Mouse (Mus musculus) liver (tissue): ENCODE measurements around the gene Clrn2.

Experiments
- DNase-seq: peaks from one replicate; pipeline ENCODE4 v3.0.0-alpha.2; 2020; ENCODE audit warnings: mixed read lengths

Gene Clrn2

GRCm38 (mm10) chr5:45454456-45454855, 905 bp downstream of the Clrn2 start:
- DNase-seq: no peak

DNA sequence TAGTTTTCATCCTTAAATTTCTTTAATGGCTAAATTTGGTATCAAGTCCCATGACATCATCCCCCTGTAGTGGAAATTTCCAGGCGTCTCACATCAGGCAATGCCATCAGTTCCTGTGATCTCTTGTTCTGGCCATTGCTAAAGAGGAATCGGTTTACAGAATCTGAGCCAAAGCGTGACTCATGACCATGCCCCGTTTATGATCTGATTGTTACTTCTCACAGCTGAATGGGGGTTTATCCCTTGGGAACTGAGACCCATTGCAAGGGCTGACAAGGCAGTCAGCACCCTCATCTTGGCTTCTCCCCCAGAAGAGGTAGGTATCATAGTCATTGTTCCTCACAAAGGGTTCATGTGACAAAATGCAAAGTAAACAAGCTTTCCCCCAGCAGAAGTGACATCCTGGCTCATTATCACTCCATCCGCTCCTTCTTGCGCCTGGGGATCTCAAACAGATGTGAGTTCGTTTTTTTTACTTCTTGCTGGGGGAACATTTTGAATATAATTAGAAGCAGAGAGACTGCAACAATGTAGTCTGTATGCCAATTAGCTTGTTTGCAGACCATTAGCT, 19.4 kb downstream of the Clrn2 start:
- no peak for DNase-seq

- no peak for DNase-seq
Observed at GRCm38 (mm10) chr5:45473521-45473920, 20.0 kb downstream of the Clrn2 start.

GRCm38 (mm10) chr5:45474215-45474614, 20.7 kb downstream of the Clrn2 start:
- DNase-seq: peak; percentile 10

GRCm38 (mm10) chr5:45474758-45475157, 21.2 kb downstream of the Clrn2 start:
- no peak for DNase-seq

DNA sequence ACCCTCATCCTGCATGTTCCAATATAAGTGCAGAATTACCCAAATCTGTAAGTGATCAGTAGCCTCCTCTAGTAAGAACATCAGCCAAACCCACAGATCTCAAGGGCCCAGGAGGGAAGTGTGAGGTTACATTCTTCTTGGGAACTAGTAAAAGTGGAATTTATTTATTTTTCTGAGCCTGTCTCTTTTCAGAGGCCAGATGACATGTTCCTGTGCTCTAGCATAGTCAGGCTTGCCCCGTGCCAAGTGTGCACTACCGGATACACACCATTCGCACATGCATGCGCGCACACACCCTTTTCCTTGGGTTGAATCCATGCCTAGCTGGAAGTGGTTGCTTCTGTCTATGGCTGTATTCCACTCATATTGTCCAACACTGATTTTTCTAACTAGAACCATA, 22.2 kb downstream of the Clrn2 start:
- no peak for DNase-seq

- DNase-seq: no peak
Observed at GRCm38 (mm10) chr5:45476288-45476687, 22.7 kb downstream of the Clrn2 start.

GRCm38 (mm10) chr5:45477601-45478000, 24.1 kb downstream of the Clrn2 start:
- no peak for DNase-seq

DNA sequence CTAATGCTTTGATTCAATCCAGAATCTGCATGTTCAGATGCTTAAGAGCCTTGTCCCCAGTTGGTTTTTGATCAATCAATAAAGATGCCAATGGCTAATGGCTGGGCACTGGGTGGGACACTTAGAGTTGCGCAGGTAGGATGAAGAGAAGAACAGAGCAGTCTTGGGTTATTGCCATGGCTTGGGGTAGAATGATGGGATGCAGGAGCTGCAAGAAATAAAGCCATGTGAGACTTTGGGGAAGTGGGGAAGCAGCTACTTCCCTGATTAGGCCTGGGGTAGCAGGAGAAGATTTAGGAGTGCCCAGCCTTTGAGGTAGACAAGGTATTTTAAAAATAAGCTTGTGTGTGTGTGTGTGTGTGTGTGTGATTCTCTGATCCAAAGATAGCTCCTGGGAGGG, 26.5 kb downstream of the Clrn2 start:
- no peak for DNase-seq

- DNase-seq: no peak
Observed at GRCm38 (mm10) chr5:45481125-45481524, 27.6 kb downstream of the Clrn2 start.

- DNase-seq: no peak
Observed at GRCm38 (mm10) chr5:45482607-45483006, 29.1 kb downstream of the Clrn2 start.

DNA sequence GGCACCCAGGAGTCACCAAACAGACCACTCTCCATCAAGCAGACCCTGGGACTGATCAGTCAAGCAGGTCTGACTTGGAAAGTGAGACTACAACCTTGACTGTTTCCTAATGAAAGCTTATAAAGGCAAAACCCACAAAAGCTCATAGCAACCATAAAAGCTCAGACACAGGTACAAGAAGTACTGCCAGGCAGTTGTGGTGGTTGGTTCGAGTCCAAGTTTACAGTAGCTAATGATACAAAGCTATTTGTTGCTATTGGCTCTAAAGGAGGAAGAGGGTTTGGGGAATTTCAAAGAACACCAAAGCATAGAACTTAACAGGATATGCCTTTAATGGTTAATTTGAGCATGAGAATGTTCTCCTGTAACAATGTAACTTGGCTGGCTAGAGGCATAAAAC, 30.1 kb downstream of the Clrn2 start:
- no peak for DNase-seq

DNA sequence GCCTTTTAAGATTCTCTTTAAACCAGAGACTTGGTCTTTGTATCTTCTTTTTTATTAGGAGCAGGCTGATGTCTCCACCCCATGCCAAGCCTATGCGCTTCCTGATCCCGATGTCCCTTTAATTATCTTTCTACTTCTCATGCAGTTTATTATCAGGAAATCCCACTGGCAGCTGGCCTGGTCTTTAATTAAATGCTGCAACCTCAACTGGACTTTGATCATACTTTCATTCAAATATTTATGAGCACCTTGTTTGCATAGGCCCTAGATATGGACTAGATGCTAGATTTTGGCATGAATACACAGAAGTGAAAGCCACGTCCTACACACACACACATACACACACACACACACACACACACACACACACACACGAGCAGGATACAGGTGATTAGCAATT, 38.2 kb downstream of the Clrn2 start:
- DNase-seq: no peak

DNA sequence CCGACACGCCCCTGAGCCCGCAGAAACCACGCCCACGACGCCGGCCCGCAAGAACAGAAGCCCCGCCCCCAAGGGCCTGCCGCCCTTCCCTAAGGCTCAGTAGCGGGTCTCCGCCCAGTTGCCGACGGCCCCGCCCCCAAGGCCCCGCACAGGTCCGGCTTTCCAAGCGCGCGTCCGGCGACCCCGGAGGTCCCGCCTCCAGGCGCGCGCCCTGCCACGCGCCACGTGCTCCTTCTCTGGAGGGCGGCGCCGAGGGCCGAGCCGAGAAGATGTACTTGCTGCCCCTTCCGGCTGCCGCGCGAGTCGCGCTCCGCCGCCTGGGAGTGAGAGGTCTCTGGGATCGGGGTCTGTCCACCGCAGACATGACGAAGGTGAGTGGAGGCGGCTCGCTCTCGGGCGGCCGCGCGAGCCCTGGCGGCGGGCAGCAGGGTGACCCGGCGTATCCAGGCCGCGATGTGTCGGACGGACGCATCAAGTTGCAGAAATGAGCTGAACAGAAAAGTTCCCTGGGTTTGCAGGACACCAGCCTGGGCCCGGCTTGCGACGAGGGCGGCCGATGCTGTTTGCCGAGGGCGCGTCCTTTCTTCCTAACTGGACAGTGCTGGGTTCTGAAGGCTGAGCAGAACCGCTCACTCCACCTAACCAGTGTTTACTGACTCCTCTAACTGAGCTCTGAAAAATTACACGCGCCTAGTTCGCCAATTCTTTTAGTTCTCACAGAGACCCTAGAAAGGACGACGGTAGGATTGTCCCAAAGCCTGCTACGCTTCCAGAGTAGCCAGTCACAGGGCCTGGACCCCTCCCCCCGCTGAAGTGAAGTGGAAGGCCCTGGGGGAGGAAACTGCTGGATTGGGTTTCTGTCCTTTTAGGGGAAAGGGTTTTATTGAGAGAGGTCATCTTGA, 39.9 kb downstream of the Clrn2 start, which contains the start of gene Lap3:
TSS of gene Lap3 (plus strand) at position 184 of the 902 bp plus-strand sequence.
- DNase-seq: peak; percentile 99

DNA sequence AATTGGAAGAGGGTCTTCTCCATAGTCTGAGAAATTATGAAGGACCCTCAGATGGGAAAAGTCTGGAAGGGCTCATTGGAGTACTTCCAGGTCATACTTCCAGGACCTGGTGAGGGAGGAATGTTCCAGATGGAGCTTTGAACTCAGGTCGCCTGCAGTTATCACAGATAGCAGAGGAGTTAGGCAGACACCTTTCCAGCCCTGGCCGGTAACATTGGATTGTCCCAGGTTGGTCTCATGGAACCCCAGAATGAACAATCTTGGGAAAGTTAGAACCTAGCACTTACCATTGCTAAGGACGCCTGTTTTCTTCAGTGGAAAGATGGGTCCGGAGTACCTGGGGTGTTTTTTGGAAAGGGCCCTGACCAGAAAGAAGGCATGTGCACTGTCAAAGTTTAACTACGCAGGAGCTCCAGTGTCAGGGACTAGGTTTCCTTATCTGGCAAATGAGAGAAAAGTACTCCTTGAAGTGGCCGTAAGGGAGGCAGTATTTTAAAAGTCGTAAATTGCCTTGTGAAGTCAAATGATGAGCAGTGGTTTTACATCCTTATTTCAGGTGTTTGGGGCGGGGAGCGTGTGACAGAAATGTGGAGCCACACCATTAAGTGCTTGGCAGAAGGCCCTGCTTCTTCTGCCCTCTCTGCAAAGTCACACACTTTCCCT, 40.7 kb downstream of the Clrn2 start:
- DNase-seq: no peak

GRCm38 (mm10) chr5:45495429-45495975, 42.0 kb downstream of the Clrn2 start:
- DNase-seq: no peak

GRCm38 (mm10) chr5:45496042-45496441, 42.5 kb downstream of the Clrn2 start:
- DNase-seq: no peak

GRCm38 (mm10) chr5:45496479-45496878, 42.9 kb downstream of the Clrn2 start:
- no peak for DNase-seq

GRCm38 (mm10) chr5:45496930-45497550, 43.5 kb downstream of the Clrn2 start:
- no peak for DNase-seq

DNA sequence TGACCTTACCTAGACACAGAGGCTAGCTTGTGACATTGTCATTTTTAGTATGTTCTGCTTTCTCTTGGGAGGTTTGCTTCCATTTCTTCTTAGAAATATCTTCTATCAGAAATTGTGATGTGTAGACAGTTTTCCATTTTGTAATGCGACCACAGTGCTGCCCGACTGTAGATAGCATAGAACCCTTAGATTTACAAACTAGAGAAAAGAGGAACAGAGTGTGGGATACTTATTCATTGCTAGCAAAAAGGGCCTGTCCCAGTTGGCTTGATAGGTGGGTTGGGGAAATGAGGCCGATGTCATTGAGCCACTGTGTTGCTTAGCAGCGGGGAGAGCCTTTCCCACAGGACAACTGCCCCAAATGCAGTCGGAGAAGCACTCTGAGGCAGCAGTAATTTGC, 44.0 kb downstream of the Clrn2 start:
- DNase-seq: no peak

DNA sequence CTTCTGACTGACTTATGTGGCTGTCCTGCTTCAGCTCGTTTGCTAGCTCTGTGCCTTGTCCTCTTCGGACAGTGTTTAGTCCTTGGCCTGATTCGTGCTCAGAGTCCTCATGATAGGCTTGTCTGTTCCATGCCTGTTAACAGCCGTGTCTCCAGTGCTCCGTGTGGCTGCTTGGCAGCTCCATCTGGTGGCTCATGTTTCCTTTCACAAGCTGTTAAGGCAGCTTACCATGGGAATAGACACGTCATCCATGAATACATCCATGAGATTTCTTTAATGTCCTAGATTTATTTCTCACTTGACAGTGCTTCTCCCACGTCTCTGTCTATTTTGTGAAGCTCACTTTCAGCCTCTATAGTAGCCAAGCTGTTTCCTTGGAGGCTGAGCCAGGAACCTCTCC, 56.5 kb downstream of the Clrn2 start:
- DNase-seq: no peak

GRCm38 (mm10) chr5:45512908-45513307, 59.4 kb downstream of the Clrn2 start:
- no peak for DNase-seq

- DNase-seq: no peak
Observed at GRCm38 (mm10) chr5:45513511-45513910, 60.0 kb downstream of the Clrn2 start.
